Mouse (Mus musculus) kidney, adult 10 weeks (tissue): ENCODE data around the gene Asprv1. TPM values are rescaled to one million over a fixed set of nuclear protein-coding genes. Genes with fewer than 3 reads are reported as not detected.

Experiments used
- polyA plus RNA-seq: library from polyadenylated mRNA; stranded (reverse); fragments of 350-450 nt; fragmentation: Illumina TruSeq; extraction: RNeasy Lipid Tissue Mini Kit (QIAGEN cat#74804); gene quantifications from one replicate; pipeline ENCODE4 v1.2.3, GENCODE M21; 2014; ENCODE audit warnings: low read depth, low replicate concordance

The Asprv1 gene
- not detected for polyA plus RNA-seq

DNA sequence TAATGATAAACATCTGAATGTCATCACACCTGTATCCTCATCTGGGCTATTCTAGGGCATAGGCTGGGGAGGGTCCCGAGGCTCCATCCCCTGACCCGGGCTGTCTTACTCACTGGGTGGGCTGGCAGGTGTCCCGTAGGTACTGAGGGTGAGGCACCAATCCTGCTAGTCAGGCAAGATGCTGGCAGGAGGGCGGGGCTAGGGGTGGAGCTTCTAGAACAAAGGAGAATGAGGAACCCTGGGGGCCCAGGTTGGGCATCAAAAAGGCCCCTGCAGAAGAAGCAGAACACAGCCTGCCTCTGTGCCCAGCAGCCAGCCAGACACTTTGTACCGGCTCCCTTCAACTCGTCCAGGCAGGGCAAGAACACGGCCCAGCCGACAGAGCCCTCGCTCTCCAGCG lies at the start of gene Asprv1:
Asprv1 (plus strand) TSS at position 219 of the 400 bp plus-strand sequence.

DNA sequence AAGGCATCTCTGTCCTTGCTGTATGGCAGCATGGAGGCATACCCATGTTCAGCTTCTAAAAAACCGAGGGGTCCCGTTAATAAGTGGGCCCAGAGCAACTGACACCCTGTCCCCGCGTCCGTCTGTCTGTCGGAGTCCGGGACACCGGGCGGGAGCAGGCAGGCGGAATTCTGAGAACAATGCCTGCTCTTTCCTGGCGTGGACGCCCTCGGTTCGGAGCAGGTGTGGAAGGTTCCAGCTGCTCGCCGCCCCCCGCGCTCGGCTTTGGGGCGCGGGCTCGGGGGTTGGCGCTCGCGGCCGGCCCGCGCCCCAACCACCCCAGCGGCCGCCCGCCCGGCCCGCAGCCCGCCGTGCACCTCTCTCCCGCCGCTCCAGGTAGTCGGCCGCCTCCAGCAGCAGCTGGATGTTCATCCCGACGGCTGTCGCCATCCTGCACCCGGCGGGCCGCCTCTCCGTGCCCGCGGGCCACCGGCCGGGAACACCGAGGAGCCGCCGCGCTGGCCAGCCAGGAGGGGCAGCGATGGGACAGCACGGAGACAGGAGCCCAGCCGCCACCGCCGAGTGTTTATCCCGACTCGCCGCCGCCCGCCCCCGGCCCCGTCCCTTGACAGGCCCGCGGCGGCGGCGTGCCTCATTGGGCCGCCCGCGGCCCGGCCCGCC lies 40.7 kb downstream of the Asprv1 start, which contains the start of gene Mxd1:
Mxd1 (minus strand) TSS at position 582 of the 660 bp plus-strand sequence.

Other genes with a start within 250 kb of the Asprv1 start
- gene Pcyox1, start 231.0 kb upstream of the Asprv1 start, polyA plus RNA-seq = 138 TPM
- gene Tia1, start 223.9 kb upstream of the Asprv1 start, polyA plus RNA-seq = 46.9 TPM
- gene Gm44790, start 201.5 kb upstream of the Asprv1 start, polyA plus RNA-seq = not detected
- 13.9 TPM for gene C87436, start 189.8 kb upstream of the Asprv1 start, polyA plus RNA-seq
- gene Pcbp1, start 101.8 kb upstream of the Asprv1 start, polyA plus RNA-seq = 101 TPM
- 4.8 TPM for gene Mxd1, start 41.0 kb downstream of the Asprv1 start, polyA plus RNA-seq
- gene Snrnp27, start 56.4 kb downstream of the Asprv1 start, polyA plus RNA-seq = 151 TPM
- 53.1 TPM for gene Gmcl1, start 105.2 kb downstream of the Asprv1 start, polyA plus RNA-seq
- gene Anxa4, start 165.4 kb downstream of the Asprv1 start, polyA plus RNA-seq = 168 TPM
- gene Aak1, start 221.4 kb downstream of the Asprv1 start, polyA plus RNA-seq = 16.9 TPM